Mouse (Mus musculus) spleen, adult 2 months (tissue): ENCODE measurements around the gene Angptl2.

Experiments
- CTCF ChIP-seq: fragments of 200-500 bp; IDR thresholded peaks from 2 replicates; pipeline ENCODE4 v1.5.1; 2011; ENCODE audit warnings: mild to moderate bottlenecking, inconsistent platforms; ENCODE audit not compliant: insufficient read depth, insufficient read length, insufficient replicate concordance; ENCODE audit errors: extremely low read depth
- POLR2A ChIP-seq: fragments of 200-500 bp; IDR thresholded peaks from 2 replicates; pipeline ENCODE4 v1.6.1; 2011; ENCODE audit warnings: low read depth, low read length, inconsistent platforms

DNA sequence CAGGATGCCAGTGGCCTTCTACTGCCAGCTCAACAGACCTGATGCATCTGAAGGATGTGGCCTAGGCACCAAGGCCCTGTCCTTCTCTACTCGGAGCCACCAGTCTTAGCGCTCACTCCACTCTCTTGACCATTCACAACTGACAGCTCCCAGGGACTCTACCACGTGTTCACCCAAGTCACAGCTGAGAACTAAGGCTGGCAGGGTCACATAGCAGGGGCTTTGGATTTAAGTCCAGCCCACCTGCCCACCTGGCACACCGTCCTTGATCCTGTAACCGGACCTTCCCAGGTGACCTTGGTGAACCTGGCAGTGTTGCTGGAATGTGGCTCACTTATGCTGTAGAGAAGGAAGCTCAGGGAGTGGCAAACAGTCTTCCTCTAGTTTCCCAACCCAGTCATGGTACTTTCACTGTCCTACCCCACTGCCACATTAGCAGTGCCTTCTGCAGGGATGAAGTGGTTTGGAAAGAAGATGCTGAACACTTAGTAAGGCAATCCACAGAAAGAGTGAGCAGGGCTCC is 631 bp upstream of the Angptl2 start:
- TF ChIP-seq POLR2A (no peak), CTCF (no peak)
